Mouse (Mus musculus) hindbrain, embryonic 15.5 days (tissue): Measurements from ENCODE around the gene Gm47996. TPM values are rescaled to one million over a fixed set of nuclear protein-coding genes. Genes with fewer than 3 reads are reported as not detected.

Experiments used
- ATAC-seq: fragments of 200-750 bp; cut with Nextera tagmentation; 2 replicates; pipeline ENCODE4 v1.8.0; 2017; ENCODE audit warnings: low read depth, moderate number of reproducible peaks, moderate TSS enrichment; ENCODE audit not compliant: low FRiP score
- H3K27ac ChIP-seq: fragments of 300-500 bp; sonication (generic); replicated peaks from 2 replicates; pipeline ENCODE4 v1.5.1; 2015; ENCODE audit warnings: mild to moderate bottlenecking, inconsistent platforms
- H3K27me3 ChIP-seq: fragments of 300-500 bp; sonication (generic); 2 replicates; pipeline ENCODE4 v1.6.1; 2015; ENCODE audit warnings: control low read depth, inconsistent platforms
- H3K36me3 ChIP-seq: fragments of 300-500 bp; sonication (generic); 2 replicates; pipeline ENCODE4 v1.6.1; 2015; ENCODE audit warnings: control low read depth, inconsistent platforms
- H3K4me1 ChIP-seq: fragments of 300-500 bp; sonication (generic); replicated peaks from 2 replicates; pipeline ENCODE4 v1.6.1; 2015; ENCODE audit warnings: control low read depth, inconsistent platforms
- H3K4me2 ChIP-seq: fragments of 300-500 bp; sonication (generic); 2 replicates; pipeline ENCODE4 v1.6.1; 2015; ENCODE audit warnings: moderate library complexity, mild to moderate bottlenecking, inconsistent platforms
- H3K4me3 ChIP-seq: fragments of 300-500 bp; sonication (generic); 2 replicates; pipeline ENCODE4 v1.5.1; 2015; ENCODE audit warnings: mild to moderate bottlenecking, inconsistent platforms
- H3K9ac ChIP-seq: fragments of 300-500 bp; sonication (generic); 2 replicates; pipeline ENCODE4 v1.6.1; 2015; ENCODE audit warnings: inconsistent platforms
- H3K9me3 ChIP-seq: fragments of 300-500 bp; sonication (generic); 2 replicates; pipeline ENCODE4 v1.6.1; 2016; ENCODE audit warnings: control low read depth, inconsistent platforms
- WGBS: fragments of 180-500 bp; shearing (Covaris S2); methylation state at CpG from one replicate; pipeline ENCODE4 v1.1.7; 2015; 5-methylcytosine and 5-hydroxymethylcytosine counted together
- polyA plus RNA-seq: library from polyadenylated mRNA; unstranded; fragments of >200 nt; fragmentation: Nextera tagmentation; extraction: Ambion mirVana; gene quantifications from 2 replicates; pipeline ENCODE4 v1.2.1, GENCODE M21; 2015

The Gm47996 gene
- polyA plus RNA-seq, 1 experiment from 2014 or later = not detected

DNA sequence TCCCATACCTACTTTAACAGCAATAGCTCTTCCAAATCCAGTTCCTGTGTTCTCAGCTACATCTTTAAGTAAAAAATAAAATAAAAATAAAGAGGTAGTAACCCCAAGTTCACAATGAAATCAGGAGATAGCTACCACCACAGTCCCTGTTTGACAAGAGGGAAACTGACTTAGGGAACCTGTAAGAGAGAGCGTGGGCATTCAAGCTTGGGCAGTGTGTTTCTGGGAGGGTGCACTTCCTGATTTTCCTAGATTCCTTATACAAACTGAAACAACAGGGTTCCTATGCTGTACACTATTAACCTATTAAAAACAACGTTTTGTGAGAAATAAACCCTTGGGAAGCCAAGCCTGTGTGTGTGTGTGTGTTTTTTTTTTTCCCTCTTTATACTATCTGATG, 4.9 kb downstream of the Gm47996 start:
- Histone ChIP-seq H3K4me2 (no peak overlapping the region), H3K9ac (no peak overlapping the region), H3K27me3 (no peaks in the 10 kb centered on the region), H3K27ac (no peak overlapping the region), H3K4me1 (no peaks in the 10 kb centered on the region), H3K4me3 (no peak overlapping the region), H3K36me3 (no peaks in the 10 kb centered on the region), H3K9me3 (no peaks in the 10 kb centered on the region)
- no peak for ATAC-seq
- 77% methylated on average over 2 of the region's 2 CpGs for WGBS

DNA sequence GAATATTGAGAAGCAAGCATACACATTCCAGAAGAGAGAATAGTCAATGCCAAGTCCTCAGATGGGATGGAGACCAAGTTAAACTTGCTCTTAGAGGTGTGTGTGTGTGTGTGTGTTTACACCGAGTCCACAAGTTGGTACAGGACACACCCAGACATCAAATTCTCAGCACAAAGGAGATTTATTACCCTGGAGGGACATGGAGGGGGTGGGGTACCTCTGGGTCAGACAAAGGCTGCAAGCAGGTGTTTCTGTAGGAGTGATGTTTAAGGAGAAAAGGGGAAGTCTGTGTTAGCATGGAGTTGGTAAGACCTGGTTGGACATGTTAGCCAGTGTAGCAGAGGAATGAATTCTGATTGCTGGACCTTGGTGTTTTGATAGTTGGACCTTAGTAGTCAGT, 6.1 kb downstream of the Gm47996 start:
- ATAC-seq = no peak
- Histone ChIP-seq H3K9me3 (no peaks in the 10 kb centered on the region), H3K4me3 (no peak overlapping the region), H3K27ac (no peak overlapping the region), H3K4me2 (no peak overlapping the region), H3K36me3 (no peaks in the 10 kb centered on the region), H3K27me3 (no peaks in the 10 kb centered on the region), H3K9ac (no peak overlapping the region), H3K4me1 (no peaks in the 10 kb centered on the region)
- WGBS = 65% methylated on average over 1 of the region's 1 CpGs

GRCm38 (mm10) chr1:151216417-151216816, 6.5 kb downstream of the Gm47996 start:
- WGBS = 66% methylated on average over 3 of the region's 3 CpGs
- H3K4me3 ChIP-seq = no peak overlapping the region
- no peaks in the 10 kb centered on the region for H3K36me3 ChIP-seq
- no peaks in the 10 kb centered on the region for H3K4me1 ChIP-seq
- H3K27ac ChIP-seq = no peak overlapping the region
- no peak for ATAC-seq
- H3K9ac ChIP-seq = no peak overlapping the region
- no peaks in the 10 kb centered on the region for H3K9me3 ChIP-seq
- no peaks in the 10 kb centered on the region for H3K27me3 ChIP-seq
- no peak overlapping the region for H3K4me2 ChIP-seq

DNA sequence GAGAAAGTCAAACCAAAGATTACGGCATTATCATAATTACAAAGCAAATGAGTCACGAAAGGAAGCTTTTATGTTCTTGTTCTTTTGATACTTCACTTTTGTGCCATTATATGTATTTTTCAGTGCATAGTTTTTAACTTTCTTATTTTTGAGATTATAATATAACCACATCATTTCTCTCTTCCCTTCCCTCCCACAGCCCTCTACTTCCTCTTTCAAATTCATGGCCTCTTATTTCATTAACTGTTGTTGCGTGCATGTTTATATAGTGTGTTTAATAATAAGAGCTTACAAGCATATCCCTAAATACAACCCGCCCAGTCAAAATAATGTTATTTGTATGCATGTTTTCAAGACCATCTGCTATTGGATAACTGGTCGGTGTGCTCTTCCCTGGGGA, 9.1 kb downstream of the Gm47996 start:
- Histone ChIP-seq H3K27ac (no peak overlapping the region), H3K4me3 (no peak overlapping the region), H3K9me3 (no peaks in the 10 kb centered on the region), H3K36me3 (no peaks in the 10 kb centered on the region), H3K4me1 (no peaks in the 10 kb centered on the region), H3K9ac (no peak overlapping the region), H3K4me2 (no peak overlapping the region), H3K27me3 (no peaks in the 10 kb centered on the region)
- no peak for ATAC-seq
- WGBS = 90% methylated on average over 5 of the region's 5 CpGs

DNA sequence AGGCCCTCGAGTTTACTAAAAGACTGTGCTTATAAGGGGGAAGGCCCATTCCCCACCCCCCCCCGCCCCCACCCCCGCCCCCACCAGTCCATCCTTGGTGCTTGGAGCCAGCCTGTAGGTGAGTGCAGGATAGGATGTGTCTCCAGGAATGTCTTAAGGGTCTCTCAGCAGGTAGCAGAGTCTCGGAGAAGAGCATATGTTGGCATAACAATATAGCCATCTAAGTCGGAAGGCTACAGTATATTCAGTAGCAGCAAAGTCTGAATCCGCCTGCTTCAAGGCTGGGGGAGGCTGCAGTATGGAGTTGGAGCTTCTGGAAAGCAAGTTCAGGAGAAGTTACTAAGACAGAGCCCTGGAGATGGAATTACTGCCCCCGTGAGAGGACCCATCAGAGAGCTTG, 10.2 kb downstream of the Gm47996 start:
- no peak for ATAC-seq
- no peak overlapping the region for H3K9ac ChIP-seq
- 68% methylated on average over 7 of the region's 7 CpGs for WGBS

DNA sequence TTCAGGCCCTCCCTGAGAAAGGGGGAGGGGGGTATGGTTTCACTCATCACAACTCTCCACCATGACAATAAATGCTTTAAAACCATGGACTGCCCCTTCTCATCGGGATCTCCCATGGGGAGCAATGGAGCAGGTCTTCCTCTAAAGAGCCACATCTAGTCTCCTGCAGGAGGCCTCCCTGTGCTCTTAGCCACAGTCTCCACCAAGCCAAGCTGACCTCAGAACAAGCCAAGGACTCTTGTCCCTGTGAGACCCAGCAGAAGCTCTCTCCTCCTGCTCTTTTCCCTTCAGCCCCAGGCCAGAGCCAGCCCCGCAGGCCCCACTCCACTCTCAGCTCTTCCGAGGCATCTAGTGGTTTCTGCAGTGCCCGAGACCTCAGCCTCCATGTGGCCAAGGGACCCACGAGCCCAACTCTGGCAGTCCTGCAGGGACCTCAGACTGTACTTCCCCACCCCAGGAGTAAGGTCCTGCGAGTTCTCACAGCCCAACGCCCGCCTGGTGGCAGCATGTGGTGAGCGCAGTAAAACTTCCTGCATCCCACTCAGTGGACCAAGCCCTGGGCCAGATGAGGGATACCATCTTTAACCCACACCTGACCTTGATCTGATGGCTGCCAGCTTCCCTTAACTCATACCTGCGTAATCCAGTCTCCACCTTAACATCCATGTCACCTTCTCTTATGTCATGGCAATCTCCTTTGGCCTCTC, 12.8 kb downstream of the Gm47996 start:
- Histone ChIP-seq H3K4me2 (no peak overlapping the region), H3K4me1 (no peaks in the 10 kb centered on the region), H3K9me3 (no peaks in the 10 kb centered on the region), H3K4me3 (no peak overlapping the region), H3K9ac (no peak overlapping the region), H3K27ac (no peak overlapping the region), H3K36me3 (no peaks in the 10 kb centered on the region), H3K27me3 (no peaks in the 10 kb centered on the region)
- WGBS = 86% methylated on average over 10 of the region's 10 CpGs
- no peak for ATAC-seq

More for the DNA sequence above, 10.2 kb downstream of the Gm47996 start:
- Histone ChIP-seq H3K4me2 (no peak overlapping the region), H3K4me3 (no peak overlapping the region), H3K27ac (no peak overlapping the region), H3K9me3 (no peaks in the 10 kb centered on the region), H3K36me3 (no peaks in the 10 kb centered on the region), H3K4me1 (no peaks in the 10 kb centered on the region), H3K27me3 (no peaks in the 10 kb centered on the region)

- Histone ChIP-seq H3K9me3 (no peaks in the 10 kb centered on the region), H3K36me3 (no peaks in the 10 kb centered on the region), H3K27me3 (no peaks in the 10 kb centered on the region), H3K4me2 (no peak overlapping the region), H3K9ac (no peak overlapping the region), H3K4me1 (no peaks in the 10 kb centered on the region), H3K4me3 (no peak overlapping the region), H3K27ac (no peak overlapping the region)
- WGBS = 86% methylated on average over 1 of the region's 1 CpGs
- no peak for ATAC-seq
These were observed 13.4 kb downstream of the Gm47996 start for GRCm38 (mm10) chr1:151223377-151223776.

GRCm38 (mm10) chr1:151224536-151224935, 14.6 kb downstream of the Gm47996 start:
- no peak overlapping the region for H3K4me3 ChIP-seq
- 100% methylated on average over 1 of the region's 1 CpGs for WGBS
- H3K36me3 ChIP-seq = no peaks in the 10 kb centered on the region
- no peaks in the 10 kb centered on the region for H3K9me3 ChIP-seq
- H3K9ac ChIP-seq = no peak overlapping the region
- no peak overlapping the region for H3K27ac ChIP-seq
- H3K4me1 ChIP-seq = no peaks in the 10 kb centered on the region
- no peak overlapping the region for H3K4me2 ChIP-seq
- ATAC-seq = no peak
- H3K27me3 ChIP-seq = no peaks in the 10 kb centered on the region

DNA sequence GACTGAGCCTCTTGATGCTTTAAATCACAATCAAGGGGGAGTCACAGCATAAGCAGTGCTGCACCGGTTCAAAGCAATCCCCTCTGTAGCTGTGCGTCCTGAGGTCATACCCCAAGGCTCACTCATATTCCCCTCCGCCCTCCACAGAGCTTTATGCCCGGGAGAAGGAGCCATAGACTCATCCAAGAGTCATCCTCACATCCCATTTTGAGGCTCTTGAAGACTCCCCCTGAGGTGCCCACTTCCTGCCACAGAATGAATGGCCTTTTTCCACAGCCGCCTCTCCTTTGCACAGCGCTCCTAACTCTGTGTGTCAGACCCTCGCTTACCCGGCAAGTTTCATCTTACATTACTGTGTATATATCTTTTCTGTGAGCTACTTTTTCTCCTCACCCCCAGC, 17.6 kb downstream of the Gm47996 start:
- ATAC-seq = no peak
- 87% methylated on average over 8 of the region's 8 CpGs for WGBS
- Histone ChIP-seq H3K4me3 (no peak overlapping the region), H3K4me2 (no peak overlapping the region), H3K36me3 (no peaks in the 10 kb centered on the region), H3K27me3 (no peaks in the 10 kb centered on the region), H3K4me1 (no peaks in the 10 kb centered on the region), H3K9ac (no peak overlapping the region), H3K9me3 (no peaks in the 10 kb centered on the region), H3K27ac (no peak overlapping the region)

GRCm38 (mm10) chr1:151228320-151228989, 18.5 kb downstream of the Gm47996 start:
- Histone ChIP-seq H3K27me3 (no peaks in the 10 kb centered on the region), H3K4me3 (no peak overlapping the region), H3K9me3 (no peaks in the 10 kb centered on the region), H3K36me3 (no peaks in the 10 kb centered on the region), H3K27ac (no peak overlapping the region), H3K4me2 (no peak overlapping the region), H3K4me1 (no peaks in the 10 kb centered on the region), H3K9ac (no peak overlapping the region)
- no peak for ATAC-seq
- 78% methylated on average over 1 of the region's 1 CpGs for WGBS

DNA sequence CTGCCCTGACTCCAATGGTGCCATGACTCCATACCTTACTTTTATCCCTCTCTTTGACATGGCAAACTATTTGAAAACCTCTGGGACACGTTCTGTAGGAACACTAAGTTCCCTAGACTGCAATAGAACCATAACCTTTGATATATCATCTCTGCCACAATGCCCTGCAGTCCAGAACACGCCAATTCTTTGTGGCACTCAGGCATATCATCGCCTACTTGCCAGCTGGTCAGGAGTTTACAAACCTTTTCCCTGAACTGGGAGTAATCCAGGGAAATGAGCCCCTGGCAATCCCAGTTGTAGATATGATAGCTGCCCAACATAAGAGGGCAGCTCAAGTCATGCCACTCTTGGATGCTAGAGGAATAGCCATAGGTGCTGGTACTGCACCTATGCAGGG, 22.4 kb downstream of the Gm47996 start:
- Histone ChIP-seq H3K4me1 (no peaks in the 10 kb centered on the region), H3K4me2 (no peak overlapping the region), H3K4me3 (no peak overlapping the region), H3K27ac (no peak overlapping the region), H3K9me3 (no peaks in the 10 kb centered on the region), H3K36me3 (no peaks in the 10 kb centered on the region), H3K9ac (no peak overlapping the region), H3K27me3 (no peaks in the 10 kb centered on the region)
- 84% methylated on average over 3 of the region's 3 CpGs for whole genome bisulfite sequencing
- no peak for ATAC-seq

- no peaks in the 10 kb centered on the region for H3K36me3 ChIP-seq
- H3K4me2 ChIP-seq = no peak overlapping the region
- H3K4me3 ChIP-seq = no peak overlapping the region
- no peak overlapping the region for H3K27ac ChIP-seq
- no peaks in the 10 kb centered on the region for H3K27me3 ChIP-seq
- no peaks in the 10 kb centered on the region for H3K4me1 ChIP-seq
- 93% methylated on average over 3 of the region's 3 CpGs for WGBS
- no peaks in the 10 kb centered on the region for H3K9me3 ChIP-seq
- ATAC-seq = no peak
- H3K9ac ChIP-seq = no peak overlapping the region
These were observed 23.8 kb downstream of the Gm47996 start for GRCm38 (mm10) chr1:151233756-151234155.

GRCm38 (mm10) chr1:151235574-151235973, 25.6 kb downstream of the Gm47996 start:
- Histone ChIP-seq H3K9ac (no peak overlapping the region), H3K4me1 (no peaks in the 10 kb centered on the region), H3K9me3 (no peaks in the 10 kb centered on the region), H3K36me3 (no peaks in the 10 kb centered on the region), H3K4me3 (no peak overlapping the region), H3K4me2 (no peak overlapping the region), H3K27me3 (no peaks in the 10 kb centered on the region), H3K27ac (no peak overlapping the region)
- WGBS = 9% methylated on average over 2 of the region's 2 CpGs
- no peak for ATAC-seq
